Mouse (Mus musculus) liver, embryonic 13.5 days (tissue): Measurements from ENCODE around the gene Nol11. TPM values are rescaled to one million over a fixed set of nuclear protein-coding genes. Genes with fewer than 3 reads are reported as not detected.

Experiments used
- ATAC-seq: fragments of 200-750 bp; cut with Nextera tagmentation; 2 replicates; pipeline ENCODE4 v1.8.0; 2017; ENCODE audit warnings: low read depth, mild to moderate bottlenecking, moderate number of reproducible peaks, moderate library complexity
- DNase-seq: peaks from one replicate; pipeline ENCODE4 v3.0.0; 2022
- H3K27ac ChIP-seq: fragments of 300-500 bp; sonication (generic); 2 replicates; pipeline ENCODE4 v1.5.1; 2015; ENCODE audit warnings: moderate library complexity, mild to moderate bottlenecking, inconsistent platforms
- H3K27me3 ChIP-seq: fragments of 300-500 bp; sonication (generic); 2 replicates; pipeline ENCODE4 v1.6.1; 2015; ENCODE audit warnings: mild to moderate bottlenecking, inconsistent platforms
- H3K36me3 ChIP-seq: fragments of 300-500 bp; sonication (generic); 2 replicates; pipeline ENCODE4 v1.6.1; 2015; ENCODE audit warnings: mild to moderate bottlenecking, inconsistent platforms
- H3K4me1 ChIP-seq: fragments of 300-500 bp; sonication (generic); replicated peaks from 2 replicates; pipeline ENCODE4 v1.6.1; 2015; ENCODE audit warnings: inconsistent platforms
- H3K4me2 ChIP-seq: fragments of 300-500 bp; sonication (generic); 2 replicates; pipeline ENCODE4 v1.6.1; 2015; ENCODE audit warnings: inconsistent platforms, mild to moderate bottlenecking, moderate library complexity
- H3K4me3 ChIP-seq: fragments of 300-500 bp; sonication (generic); replicated peaks from 2 replicates; pipeline ENCODE4 v1.5.1; 2015; ENCODE audit warnings: mild to moderate bottlenecking, inconsistent platforms
- H3K9ac ChIP-seq: fragments of 300-500 bp; sonication (generic); 2 replicates; pipeline ENCODE4 v1.6.1; 2015; ENCODE audit warnings: mild to moderate bottlenecking, inconsistent platforms
- H3K9me3 ChIP-seq: fragments of 300-500 bp; sonication (generic); replicated peaks from 2 replicates; pipeline ENCODE4 v1.6.1; 2016; ENCODE audit warnings: inconsistent platforms
- WGBS: fragments of 180-500 bp; shearing (Covaris S2); methylation state at CpG from one replicate; pipeline ENCODE4 v1.1.7; 2015; ENCODE audit not compliant: insufficient replicate concordance; 5-methylcytosine and 5-hydroxymethylcytosine counted together
- polyA plus RNA-seq: library from polyadenylated mRNA; unstranded; fragments of >200 nt; fragmentation: Nextera tagmentation; extraction: Ambion mirVana; gene quantifications from 2 replicates; pipeline ENCODE4 v1.2.1, GENCODE M21; 2015

Nol11 gene
- polyA plus RNA-seq, 1 experiment from 2014 or later = 33.8 TPM

- WGBS = 66% methylated on average over 12 of the region's 12 CpGs
- Histone ChIP-seq H3K9me3 (no peaks in the 10 kb centered on the region), H3K36me3 (peaks cover 13% of the 10 kb centered on the region), H3K4me2 (no peak overlapping the region), H3K4me1 (no peaks in the 10 kb centered on the region), H3K27ac (no peak overlapping the region), H3K9ac (no peak overlapping the region), H3K4me3 (no peak overlapping the region), H3K27me3 (no peaks in the 10 kb centered on the region)
- DNase-seq (no peak), ATAC-seq (no peak)
Observed at GRCm38 (mm10) chr11:107222531-107223168, 33.5 kb upstream of the Nol11 start.

GRCm38 (mm10) chr11:107215111-107215510, 25.9 kb upstream of the Nol11 start:
- Histone ChIP-seq H3K9me3 (no peaks in the 10 kb centered on the region), H3K4me1 (no peaks in the 10 kb centered on the region), H3K9ac (no peak overlapping the region), H3K27me3 (no peaks in the 10 kb centered on the region), H3K4me3 (no peak overlapping the region), H3K4me2 (no peak overlapping the region), H3K27ac (no peak overlapping the region), H3K36me3 (peaks cover 11% of the 10 kb centered on the region)
- DNase-seq (no peak), ATAC-seq (no peak)
- WGBS = 79% methylated on average over 9 of the region's 9 CpGs

GRCm38 (mm10) chr11:107213745-107214144, 24.6 kb upstream of the Nol11 start:
- H3K4me3 ChIP-seq = no peak overlapping the region
- no peaks in the 10 kb centered on the region for H3K9me3 ChIP-seq
- ATAC-seq (no peak), DNase-seq (no peak)
- H3K9ac ChIP-seq = no peak overlapping the region
- H3K27me3 ChIP-seq = no peaks in the 10 kb centered on the region
- 62% methylated on average over 5 of the region's 5 CpGs for WGBS
- no peak overlapping the region for H3K4me2 ChIP-seq
- H3K4me1 ChIP-seq = no peaks in the 10 kb centered on the region
- peaks cover 8% of the 10 kb centered on the region for H3K36me3 ChIP-seq
- no peak overlapping the region for H3K27ac ChIP-seq

DNA sequence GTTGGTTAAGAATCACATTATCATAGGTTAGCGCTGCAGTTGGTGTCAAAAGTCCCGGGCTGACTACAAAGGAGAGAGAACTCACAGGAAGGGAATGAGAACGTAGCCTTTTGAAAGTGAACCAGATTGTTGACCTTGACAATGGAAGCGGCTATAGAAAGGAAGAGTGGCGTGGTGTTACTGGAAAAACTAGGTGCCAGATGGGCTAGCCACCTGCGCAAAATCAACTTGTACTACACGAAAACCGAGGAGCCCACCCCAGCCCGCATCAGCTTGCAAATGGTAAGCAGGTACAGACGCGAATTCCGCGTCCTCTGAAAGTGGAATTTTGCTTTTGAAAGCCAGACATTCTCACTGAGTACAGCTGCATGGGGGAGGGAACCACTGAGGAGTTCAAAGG, 20.6 kb upstream of the Nol11 start:
- Histone ChIP-seq H3K9ac (no peak overlapping the region), H3K4me2 (no peak overlapping the region), H3K27me3 (no peaks in the 10 kb centered on the region), H3K9me3 (no peaks in the 10 kb centered on the region), H3K4me3 (no peak overlapping the region), H3K27ac (no peak overlapping the region), H3K36me3 (0 out of 2 replicates have a peak, but pooled peaks cover 3% of the 10 kb centered on the region), H3K4me1 (peaks cover 6% of the 10 kb centered on the region)
- DNase-seq (no peak), ATAC-seq (no peak)
- 84% methylated on average over 13 of the region's 13 CpGs for WGBS

DNA sequence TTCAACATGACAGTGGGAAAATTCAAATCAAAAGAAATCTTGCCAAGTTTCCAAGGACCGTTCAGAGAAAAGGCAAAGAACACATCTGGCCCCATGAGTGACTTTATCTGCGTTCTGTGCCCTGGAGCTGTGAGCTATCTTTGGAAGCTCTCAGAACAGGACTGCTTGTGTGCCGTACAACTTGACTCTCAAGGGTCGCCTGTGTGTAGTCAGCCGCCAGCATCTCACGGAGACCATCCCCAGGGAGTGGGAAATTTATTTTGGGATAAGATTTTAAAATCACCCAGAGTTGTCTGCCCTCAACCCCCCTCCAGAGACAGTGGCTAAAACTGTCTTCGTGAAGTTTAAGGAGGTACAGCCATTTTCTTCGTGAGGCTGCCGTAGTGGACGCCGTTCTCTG, 12.6 kb upstream of the Nol11 start:
- Histone ChIP-seq H3K9me3 (0 out of 2 replicates have a peak, but pooled peaks cover 3% of the 10 kb centered on the region), H3K36me3 (no peaks in the 10 kb centered on the region), H3K27ac (no peak overlapping the region), H3K4me2 (no peak overlapping the region), H3K4me1 (peaks cover 4% of the 10 kb centered on the region), H3K27me3 (no peaks in the 10 kb centered on the region), H3K4me3 (no peak overlapping the region), H3K9ac (no peak overlapping the region)
- no peak for ATAC-seq
- 77% methylated on average over 11 of the region's 11 CpGs for WGBS
- DNase-seq = no peak

DNA sequence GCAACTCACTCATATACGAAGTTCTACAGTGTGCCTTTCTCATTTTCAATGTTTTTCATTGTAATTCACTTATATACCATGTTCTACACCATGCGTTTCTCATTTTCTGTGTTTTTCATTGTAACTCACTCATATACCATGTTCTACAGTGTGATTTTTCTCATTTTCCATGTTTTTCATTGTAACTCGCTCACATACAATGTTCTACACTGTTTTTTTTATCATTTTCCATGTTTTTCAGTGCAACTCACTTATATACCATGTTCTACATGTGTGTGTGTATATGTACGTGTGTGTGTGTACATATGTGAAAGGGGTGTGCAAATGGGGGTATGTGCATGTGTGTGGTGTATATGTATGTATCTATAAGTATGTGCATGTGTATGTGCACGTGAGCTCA, 10.1 kb upstream of the Nol11 start:
- Histone ChIP-seq H3K27ac (no peak overlapping the region), H3K27me3 (no peaks in the 10 kb centered on the region), H3K9ac (no peak overlapping the region), H3K4me2 (no peak overlapping the region), H3K4me3 (no peak overlapping the region), H3K4me1 (no peaks in the 10 kb centered on the region), H3K9me3 (0 out of 2 replicates have a peak, but pooled peaks cover 3% of the 10 kb centered on the region), H3K36me3 (no peaks in the 10 kb centered on the region)
- DNase-seq (no peak), ATAC-seq (no peak)
- WGBS = 63% methylated on average over 5 of the region's 5 CpGs

DNA sequence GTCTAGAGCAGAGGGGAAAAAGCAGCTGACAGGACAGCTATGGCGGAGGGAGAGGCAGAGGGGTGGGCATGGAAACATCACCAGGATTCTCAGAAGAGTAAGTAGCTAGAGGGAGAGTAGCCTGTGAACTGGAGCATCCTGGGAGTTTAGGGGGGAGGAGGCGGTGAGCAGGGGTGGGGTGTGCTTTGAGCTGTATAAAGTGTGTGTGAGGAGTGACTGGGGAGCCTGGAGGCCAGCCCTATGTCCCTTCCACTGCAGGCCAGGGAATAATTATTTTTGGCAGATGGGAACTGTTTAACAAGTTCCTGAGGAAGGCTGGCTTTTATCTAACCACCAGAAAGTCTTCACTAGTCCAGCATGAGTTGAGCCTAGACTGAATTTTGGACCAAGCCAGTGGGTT, 6.2 kb upstream of the Nol11 start:
- no peaks in the 10 kb centered on the region for H3K27me3 ChIP-seq
- no peaks in the 10 kb centered on the region for H3K36me3 ChIP-seq
- H3K4me3 ChIP-seq = no peak overlapping the region
- no peak overlapping the region for H3K27ac ChIP-seq
- H3K4me2 ChIP-seq = no peak overlapping the region
- no peak for DNase-seq
- H3K4me1 ChIP-seq = no peaks in the 10 kb centered on the region
- no peaks in the 10 kb centered on the region for H3K9me3 ChIP-seq
- no peak overlapping the region for H3K9ac ChIP-seq
- WGBS = 61% methylated on average over 2 of the region's 2 CpGs
- no peak for ATAC-seq

DNA sequence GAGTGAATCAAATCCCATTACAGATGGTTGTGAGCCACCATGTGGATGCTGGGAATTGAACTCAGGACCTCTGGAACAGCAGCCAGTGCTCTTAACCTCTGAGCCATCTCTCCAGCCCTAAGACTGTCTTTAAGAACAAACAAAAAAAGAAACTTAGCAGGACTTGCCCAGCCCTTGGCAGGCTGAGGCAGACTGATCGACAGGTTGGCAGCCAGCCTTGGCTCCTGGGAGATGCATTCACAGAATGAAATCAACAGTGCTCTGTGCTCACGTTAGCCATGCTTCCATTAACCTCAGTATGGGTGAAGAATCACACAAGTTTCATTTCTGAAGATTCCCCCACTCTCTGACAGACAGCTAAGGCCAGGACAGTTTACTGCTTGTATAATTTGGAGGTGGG, 1.2 kb upstream of the Nol11 start:
- no peak overlapping the region for H3K4me3 ChIP-seq
- DNase-seq (no peak), ATAC-seq (no peak)
- H3K27me3 ChIP-seq = no peaks in the 10 kb centered on the region
- peaks cover 11% of the 10 kb centered on the region for H3K36me3 ChIP-seq
- H3K4me2 ChIP-seq = no peak overlapping the region
- no peak overlapping the region for H3K27ac ChIP-seq
- 73% methylated on average over 2 of the region's 2 CpGs for WGBS
- no peak overlapping the region for H3K9ac ChIP-seq
- H3K4me1 ChIP-seq = peaks cover 17% of the 10 kb centered on the region
- H3K9me3 ChIP-seq = no peaks in the 10 kb centered on the region

DNA sequence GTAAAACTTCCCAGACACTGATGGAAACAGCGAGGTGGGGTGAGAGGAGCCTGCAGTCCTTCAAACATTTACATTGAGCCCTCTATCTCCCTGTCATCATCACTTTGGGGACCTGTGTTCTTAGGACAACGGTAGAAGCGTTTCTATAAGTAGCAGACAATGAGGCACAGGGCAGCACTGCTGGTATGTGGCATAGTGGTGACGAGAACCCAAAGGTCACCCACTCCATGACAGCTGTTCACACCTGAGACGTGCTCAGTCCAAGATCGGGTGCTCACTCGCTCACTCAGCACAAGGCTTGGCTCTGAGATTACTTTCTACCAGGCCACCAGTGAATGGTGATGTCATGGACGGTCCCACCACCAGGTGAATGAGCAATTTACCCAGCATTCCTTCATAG, 5.4 kb downstream of the Nol11 start:
- H3K36me3 ChIP-seq = peaks cover 70% of the 10 kb centered on the region
- ATAC-seq (no peak), DNase-seq (no peak)
- H3K27ac ChIP-seq = no peak overlapping the region
- H3K4me3 ChIP-seq = no peak overlapping the region
- no peak overlapping the region for H3K4me2 ChIP-seq
- peaks cover 13% of the 10 kb centered on the region for H3K4me1 ChIP-seq
- H3K9me3 ChIP-seq = no peaks in the 10 kb centered on the region
- 85% methylated on average over 8 of the region's 8 CpGs for WGBS
- H3K9ac ChIP-seq = no peak overlapping the region
- no peaks in the 10 kb centered on the region for H3K27me3 ChIP-seq

DNA sequence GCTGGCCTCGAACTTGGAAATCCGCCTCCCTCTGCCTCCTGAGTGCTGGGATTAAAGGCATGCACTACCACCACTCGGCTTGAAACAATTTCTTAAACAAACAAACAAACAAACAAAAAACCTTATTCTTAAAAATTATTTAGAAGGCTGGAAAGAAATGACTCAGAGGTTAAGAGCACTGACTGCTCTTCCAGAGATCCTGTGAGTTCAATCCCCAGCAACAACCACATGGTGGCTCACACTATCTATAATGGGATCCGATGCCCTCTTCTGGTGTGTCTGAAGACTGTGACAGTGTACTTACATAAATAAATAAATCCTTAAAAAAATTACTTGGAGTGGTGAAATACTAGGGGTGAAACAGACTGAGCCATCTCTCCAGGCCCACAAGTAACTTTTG, 28.0 kb downstream of the Nol11 start:
- Histone ChIP-seq H3K9ac (no peak overlapping the region), H3K36me3 (peaks cover 9% of the 10 kb centered on the region), H3K4me1 (peaks cover 8% of the 10 kb centered on the region; the same call in 1 of the 2 replicates), H3K4me2 (no peak overlapping the region), H3K27me3 (no peaks in the 10 kb centered on the region), H3K9me3 (no peaks in the 10 kb centered on the region), H3K27ac (no peak overlapping the region), H3K4me3 (no peak overlapping the region)
- DNase-seq (no peak), ATAC-seq (no peak)
- WGBS = 63% methylated on average over 4 of the region's 4 CpGs

GRCm38 (mm10) chr11:107159034-107159433, 30.1 kb downstream of the Nol11 start:
- H3K27ac ChIP-seq = no peak overlapping the region
- H3K9ac ChIP-seq = no peak overlapping the region
- H3K9me3 ChIP-seq = no peaks in the 10 kb centered on the region
- H3K36me3 ChIP-seq = no peaks in the 10 kb centered on the region
- no peaks in the 10 kb centered on the region for H3K27me3 ChIP-seq
- no peak overlapping the region for H3K4me2 ChIP-seq
- 19% methylated on average over 1 of the region's 1 CpGs for WGBS
- peaks cover 8% of the 10 kb centered on the region; the same call in 1 of the 2 replicates for H3K4me1 ChIP-seq
- DNase-seq = no peak
- H3K4me3 ChIP-seq = no peak overlapping the region
- no peak for ATAC-seq

- Histone ChIP-seq H3K4me1 (peaks cover 8% of the 10 kb centered on the region; the same call in 1 of the 2 replicates), H3K36me3 (no peaks in the 10 kb centered on the region), H3K9ac (no peak overlapping the region), H3K27me3 (no peaks in the 10 kb centered on the region), H3K4me2 (no peak overlapping the region), H3K9me3 (no peaks in the 10 kb centered on the region), H3K27ac (no peak overlapping the region), H3K4me3 (no peak overlapping the region)
- WGBS = 47% methylated on average over 5 of the region's 5 CpGs
- no peak for DNase-seq
- ATAC-seq = peak; percentile 20; the same call in 1 of the 2 replicates
Observed at GRCm38 (mm10) chr11:107156977-107157642, 32.1 kb downstream of the Nol11 start.
